In the genomic region with DNA sequence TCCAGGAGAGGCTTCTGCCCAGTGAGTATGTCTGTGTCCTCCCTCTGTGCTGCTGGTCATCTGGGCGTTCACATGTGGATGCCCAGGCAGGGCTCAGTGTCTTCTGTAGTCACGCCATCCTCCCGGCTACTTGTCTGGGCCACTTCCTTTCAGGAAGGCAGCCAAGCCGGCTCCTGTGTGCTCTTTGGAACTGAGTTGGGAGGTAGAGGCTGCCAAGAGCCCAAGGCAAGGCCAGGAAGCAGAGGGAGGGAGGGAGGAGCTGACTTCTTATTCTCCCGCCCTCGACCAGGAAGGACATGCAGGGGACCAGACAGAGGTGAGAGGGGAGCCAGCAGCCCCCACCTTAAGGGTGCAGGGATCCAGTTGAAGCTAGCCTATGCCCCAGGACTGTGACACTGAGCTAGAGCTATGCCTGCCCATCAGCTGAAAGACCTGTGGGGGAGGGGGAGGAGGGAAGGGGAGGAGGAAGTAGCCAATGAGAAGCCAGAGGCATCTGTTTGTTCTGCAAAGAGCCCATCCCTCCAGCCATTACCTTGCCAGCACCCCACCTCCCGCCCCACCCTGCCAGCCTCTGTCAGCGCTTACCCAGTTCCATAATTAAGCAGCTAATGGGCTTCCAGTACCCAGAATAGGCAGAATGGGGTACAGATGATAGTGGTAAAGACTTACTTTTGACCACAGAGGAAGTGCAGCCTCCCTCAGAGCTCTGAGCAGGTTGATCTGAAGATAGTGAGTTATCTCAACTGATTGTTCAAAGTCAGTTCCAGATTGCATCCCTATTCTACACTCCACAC, we compare ENCODE assay signal across 8 mouse cellular contexts. TPM values are rescaled to one million over a fixed set of nuclear protein-coding genes. Genes with fewer than 3 reads are reported as not detected.
DNase-seq lines count a peak whose midpoint lies in the region; ATAC-seq lines count a peak whose summit lies in the region.

No protein-coding gene starts in this region.

- no peak overlapping the region for H3K9ac ChIP-seq in forebrain, embryonic 15.5 days (replicated peaks)
- no peak overlapping the region for H3K9ac ChIP-seq in midbrain, embryonic 16.5 days (ENCODE audit: low read depth, low read length)

- peak; percentile 40; the same call in 1 of the 2 replicates for ATAC-seq in cerebellum, adult (ENCODE audit: insufficient number of reproducible peaks, low FRiP score, low TSS enrichment)
- peak; percentile 41 for ATAC-seq in forebrain, embryonic 15.5 days (replicated peaks)
- ATAC-seq in midbrain, embryonic 16.5 days, result peak; percentile 58; the same call in 1 of the 2 replicates

- H3K27ac ChIP-seq in forebrain, embryonic 15.5 days (replicated peaks), result peak overlapping the region; percentile 47
- H3K27ac ChIP-seq in midbrain, embryonic 16.5 days (ENCODE audit: low read length), result peak overlapping the region; percentile 14; the same call in 1 of the 2 replicates

- H3K4me1 ChIP-seq in forebrain, embryonic 15.5 days, result peaks cover 18% of the 10 kb centered on the region
- no peaks in the 10 kb centered on the region for H3K4me1 ChIP-seq in midbrain, embryonic 16.5 days (ENCODE audit: control insufficient read depth, insufficient read depth, low read length)

- H3K27me3 ChIP-seq in forebrain, embryonic 15.5 days, result no peaks in the 10 kb centered on the region
- H3K27me3 ChIP-seq in midbrain, embryonic 16.5 days (ENCODE audit: control insufficient read depth, insufficient read depth, low read depth, low read length), result no peaks in the 10 kb centered on the region

- H3K9me3 ChIP-seq in forebrain, embryonic 15.5 days, result no peaks in the 10 kb centered on the region
- no peaks in the 10 kb centered on the region for H3K9me3 ChIP-seq in midbrain, embryonic 16.5 days (replicated peaks; ENCODE audit: control insufficient read depth, low read length, poor library complexity, severe bottlenecking)

- no peak overlapping the region for H3K4me2 ChIP-seq in forebrain, embryonic 15.5 days (replicated peaks)
- no peak overlapping the region for H3K4me2 ChIP-seq in midbrain, embryonic 16.5 days (ENCODE audit: low read length)

- 16% methylated on average over 8 of the region's 8 CpGs for WGBS in forebrain, embryonic 15.5 days
- 23% methylated on average over 8 of the region's 8 CpGs for WGBS in midbrain, embryonic 16.5 days

- intact Hi-C loops in heart, postnatal 36 days (cut with DNase I), result loop anchor here (1.0 kb wide), 1 partner anchor 32 kb away; no protein-coding TSS in a partner anchor

- H3K36me3 ChIP-seq in forebrain, embryonic 15.5 days, result no peaks in the 10 kb centered on the region
- H3K36me3 ChIP-seq in midbrain, embryonic 16.5 days (ENCODE audit: control insufficient read depth, insufficient read depth, low read length), result no peaks in the 10 kb centered on the region

- H3K4me3 ChIP-seq in forebrain, embryonic 15.5 days, result no peak overlapping the region
- no peak overlapping the region for H3K4me3 ChIP-seq in midbrain, embryonic 16.5 days (ENCODE audit: low read depth, low read length)

- DNase-seq in cerebellum, adult 11 months, result no peak
- peak; percentile 70 for DNase-seq in adrenal gland, postnatal 25 days
- peak; percentile 83 to 87 for DNase-seq in heart, postnatal 36 days
- DNase-seq in layer of hippocampus, adult 9-11 months, result peak; percentile 57
- DNase-seq in thymus, postnatal 0 days (ENCODE audit: low spot score), result no peak

RNA-seq across cellular contexts. Expression of a gene that starts 9.1 kb away (rescaled TPM):
- not detected in 2 replicates for total RNA-seq in adrenal gland, postnatal 25 days (2021)
- not detected in 2 replicates for polyA plus RNA-seq in forebrain, embryonic 15.5 days (2015; fragmentation: Nextera tagmentation; extraction: Ambion mirVana)
- total RNA-seq in heart, postnatal 36 days (2021), result not detected
- not detected in 2 replicates for polyA plus RNA-seq in midbrain, embryonic 16.5 days (2015; fragmentation: Nextera tagmentation; extraction: Ambion mirVana)
- not detected in 2 replicates for polyA plus RNA-seq in thymus, postnatal 0 days (2015; fragmentation: Nextera tagmentation; extraction: Ambion mirVana)

RNA-seq across cellular contexts. Expression of a gene that starts 17.9 kb away (rescaled TPM):
- total RNA-seq in adrenal gland, postnatal 25 days (2021), result not detected in 2 replicates
- not detected in 2 replicates for polyA plus RNA-seq in forebrain, embryonic 15.5 days (2015; fragmentation: Nextera tagmentation; extraction: Ambion mirVana)
- total RNA-seq in heart, postnatal 36 days (2021), result 100 to 1,000 TPM; 185 to 189 TPM
- polyA plus RNA-seq in midbrain, embryonic 16.5 days (2015; fragmentation: Nextera tagmentation; extraction: Ambion mirVana), result 0.20 TPM in 1 of 2 replicates, not detected in the other
- polyA plus RNA-seq in thymus, postnatal 0 days (2015; fragmentation: Nextera tagmentation; extraction: Ambion mirVana), result 0.22 and 0.30 TPM in 2 replicates

RNA-seq across cellular contexts. Expression of a gene that starts 22.2 kb away (rescaled TPM):
- 74.0 and 116 TPM in 2 replicates for total RNA-seq in adrenal gland, postnatal 25 days (2021)
- 40.2 and 40.5 TPM in 2 replicates for polyA plus RNA-seq in forebrain, embryonic 15.5 days (2015; fragmentation: Nextera tagmentation; extraction: Ambion mirVana)
- 100 to 1,000 TPM; 144 to 156 TPM for total RNA-seq in heart, postnatal 36 days (2021)
- 58.1 and 84.6 TPM in 2 replicates for polyA plus RNA-seq in midbrain, embryonic 16.5 days (2015; fragmentation: Nextera tagmentation; extraction: Ambion mirVana)
- polyA plus RNA-seq in thymus, postnatal 0 days (2015; fragmentation: Nextera tagmentation; extraction: Ambion mirVana), result 64.3 and 68.9 TPM in 2 replicates

RNA-seq across cellular contexts. Expression of a gene that starts 32.6 kb away (rescaled TPM):
- 125 and 146 TPM in 2 replicates for total RNA-seq in adrenal gland, postnatal 25 days (2021)
- 23.0 and 23.9 TPM in 2 replicates for polyA plus RNA-seq in forebrain, embryonic 15.5 days (2015; fragmentation: Nextera tagmentation; extraction: Ambion mirVana)
- total RNA-seq in heart, postnatal 36 days (2021), result 10 to 100 TPM; 46.3 to 50.8 TPM
- polyA plus RNA-seq in midbrain, embryonic 16.5 days (2015; fragmentation: Nextera tagmentation; extraction: Ambion mirVana), result 18.4 and 19.4 TPM in 2 replicates
- 21.5 and 27.9 TPM in 2 replicates for polyA plus RNA-seq in thymus, postnatal 0 days (2015; fragmentation: Nextera tagmentation; extraction: Ambion mirVana)

RNA-seq across cellular contexts. Expression of a gene that starts 51.4 kb away (rescaled TPM):
- 3.0 and 4.4 TPM in 2 replicates for total RNA-seq in adrenal gland, postnatal 25 days (2021)
- polyA plus RNA-seq in forebrain, embryonic 15.5 days (2015; fragmentation: Nextera tagmentation; extraction: Ambion mirVana), result 120 and 123 TPM in 2 replicates
- 1 to 10 TPM; 1.2 to 1.3 TPM for total RNA-seq in heart, postnatal 36 days (2021)
- 164 and 171 TPM in 2 replicates for polyA plus RNA-seq in midbrain, embryonic 16.5 days (2015; fragmentation: Nextera tagmentation; extraction: Ambion mirVana)
- polyA plus RNA-seq in thymus, postnatal 0 days (2015; fragmentation: Nextera tagmentation; extraction: Ambion mirVana), result 6.7 and 7.0 TPM in 2 replicates

Comparison
In these comparisons a context has a peak if more than half of its experiments do, and no peak if none do; other contexts are left out.
1. DNase-seq: peak in adrenal gland, postnatal 25 days (single experiment), heart, postnatal 36 days (2 of 2) and layer of hippocampus, adult 9-11 months (single experiment); none in cerebellum, adult 11 months (single experiment) and thymus, postnatal 0 days (single experiment).
2. Peak in every context shown above with its lines, with median percentiles within 50 percentile points of each other: ATAC-seq.